Mouse (Mus musculus) testis, adult 2 months (tissue): Measurements from ENCODE around the gene Ccdc152. TPM values are rescaled to one million over a fixed set of nuclear protein-coding genes. Genes with fewer than 3 reads are reported as not detected.

Source experiments
- H3K27ac ChIP-seq: fragments of 200-500 bp; 2 replicates; pipeline ENCODE4 v1.5.1; 2012; ENCODE audit warnings: low read depth, low read length; ENCODE audit not compliant: control insufficient read depth, insufficient read depth
- H3K27me3 ChIP-seq: fragments of 200-500 bp; 2 replicates; pipeline ENCODE4 v1.6.1; 2012; ENCODE audit warnings: mild to moderate bottlenecking, low read length, moderate library complexity; ENCODE audit not compliant: control insufficient read depth, insufficient read depth
- H3K36me3 ChIP-seq: fragments of 200-500 bp; 2 replicates; pipeline ENCODE4 v1.6.1; 2012; ENCODE audit warnings: mild to moderate bottlenecking, low read length; ENCODE audit not compliant: control insufficient read depth, insufficient read depth
- H3K4me1 ChIP-seq: fragments of 200-500 bp; 2 replicates; pipeline ENCODE4 v1.6.1; 2012; ENCODE audit warnings: low read length; ENCODE audit not compliant: control insufficient read depth, insufficient read depth
- H3K4me3 ChIP-seq: fragments of 200-500 bp; 2 replicates; pipeline ENCODE4 v1.5.1; 2012; ENCODE audit warnings: low read depth, mild to moderate bottlenecking, low read length, moderate library complexity, mixed read lengths; ENCODE audit not compliant: control insufficient read depth
- CTCF ChIP-seq: fragments of 200-500 bp; IDR thresholded peaks from 2 replicates; pipeline ENCODE4 v1.5.1; 2012; ENCODE audit warnings: low read depth, mild to moderate bottlenecking, inconsistent platforms, low read length, moderate library complexity; ENCODE audit not compliant: control insufficient read depth, insufficient read depth, insufficient replicate concordance
- POLR2A ChIP-seq: fragments of 200-500 bp; IDR thresholded peaks from 2 replicates; pipeline ENCODE4 v1.6.1; 2012; ENCODE audit warnings: low read depth, mild to moderate bottlenecking, inconsistent platforms, low read length, moderate library complexity; ENCODE audit not compliant: control insufficient read depth
- polyA plus RNA-seq: library from polyadenylated mRNA; depleted of rRNA; stranded (reverse); fragments of >200 nt; gene quantifications from 2 replicates; pipeline ENCODE4 v1.2.3, GENCODE M21; 2012; rRNA removed

Gene Ccdc152
- polyA plus RNA-seq, 1 experiment, result 0.70 TPM

- Histone ChIP-seq H3K36me3 (no peaks in the 10 kb centered on the region), H3K4me3 (no peak overlapping the region), H3K27ac (no peak overlapping the region), H3K27me3 (no peaks in the 10 kb centered on the region), H3K4me1 (no peaks in the 10 kb centered on the region; the same call in 1 of the 2 replicates)
- TF ChIP-seq CTCF (no peak), POLR2A (no peak)
These were observed 72.3 kb downstream of the Ccdc152 start for GRCm38 (mm10) chr15:3231004-3231403.

Other genes with a start within 250 kb of the Ccdc152 start
- gene Selenop, start 35.0 kb downstream of the Ccdc152 start, polyA plus RNA-seq, result 21.4 and 22.4 TPM in 2 replicates